Mouse (Mus musculus): ENCODE results near the gene Atxn7l1. TPM values are rescaled to one million over a fixed set of nuclear protein-coding genes. Genes with fewer than 3 reads are reported as not detected.
A peak's percentile ranks its signal among the peaks of the same experiment; 100 is the strongest.

The Atxn7l1 gene
- polyA plus RNA-seq, 1 experiment = 129 TPM

- Histone ChIP-seq H3K4me1 (replicated peaks; ENCODE audit: control insufficient read depth, insufficient read depth, low read length) (peaks cover 11% of the 10 kb centered on the region), H3K27me3 (ENCODE audit: control insufficient read depth, insufficient read depth, low read length) (no peaks in the 10 kb centered on the region), H3K27ac (ENCODE audit: control insufficient read depth, insufficient read depth, low read length) (peak overlapping the region; percentile 29; the same call in 1 of the 2 replicates), H3K36me3 (ENCODE audit: control insufficient read depth, insufficient read depth, low read length) (no peaks in the 10 kb centered on the region), H3K4me3 (ENCODE audit: control insufficient read depth, insufficient read depth, low read length) (peak overlapping the region; percentile 13; the same call in 1 of the 2 replicates)
- peak; percentile 32 for DNase-seq
- WGBS = 26% methylated on average over 25 of the region's 25 CpGs
- no peak for TF ChIP-seq POLR2A (IDR thresholded peaks at IDR 0.05; ENCODE audit: control insufficient read depth, extremely low read depth, insufficient read depth, low read length, poor library complexity)
- no peak for TF ChIP-seq CTCF (IDR thresholded peaks at IDR 0.05; ENCODE audit: borderline replicate concordance, control insufficient read depth, extremely low read depth, insufficient read depth, low read length, poor library complexity)
These were observed 28.4 kb downstream of the Atxn7l1 start for GRCm38 (mm10) chr12:33175621-33176554.

- Histone ChIP-seq H3K4me1 (replicated peaks; ENCODE audit: control insufficient read depth, insufficient read depth, low read length) (peaks cover 11% of the 10 kb centered on the region), H3K36me3 (ENCODE audit: control insufficient read depth, insufficient read depth, low read length) (no peaks in the 10 kb centered on the region), H3K4me3 (ENCODE audit: control insufficient read depth, insufficient read depth, low read length) (no peak overlapping the region), H3K27me3 (ENCODE audit: control insufficient read depth, insufficient read depth, low read length) (no peaks in the 10 kb centered on the region), H3K27ac (ENCODE audit: control insufficient read depth, insufficient read depth, low read length) (no peak overlapping the region)
- WGBS = 81% methylated on average over 5 of the region's 5 CpGs
- no peak for DNase-seq
- TF ChIP-seq CTCF (IDR thresholded peaks at IDR 0.05; ENCODE audit: borderline replicate concordance, control insufficient read depth, extremely low read depth, insufficient read depth, low read length, poor library complexity) (no peak), POLR2A (IDR thresholded peaks at IDR 0.05; ENCODE audit: control insufficient read depth, extremely low read depth, insufficient read depth, low read length, poor library complexity) (no peak)
These were observed 29.0 kb downstream of the Atxn7l1 start for GRCm38 (mm10) chr12:33176555-33176900.

GRCm38 (mm10) chr12:33180421-33180820 is 32.9 kb downstream of the Atxn7l1 start:
- no peak for TF ChIP-seq POLR2A (IDR thresholded peaks at IDR 0.05; ENCODE audit: control insufficient read depth, extremely low read depth, insufficient read depth, low read length, poor library complexity)
- no peak for TF ChIP-seq CTCF (IDR thresholded peaks at IDR 0.05; ENCODE audit: borderline replicate concordance, control insufficient read depth, extremely low read depth, insufficient read depth, low read length, poor library complexity)
- 95% methylated on average over 2 of the region's 2 CpGs for WGBS

GRCm38 (mm10) chr12:33181875-33182274 is 34.4 kb downstream of the Atxn7l1 start:
- H3K27me3 ChIP-seq (ENCODE audit: control insufficient read depth, insufficient read depth, low read length) = no peaks in the 10 kb centered on the region
- TF ChIP-seq POLR2A (IDR thresholded peaks at IDR 0.05; ENCODE audit: control insufficient read depth, extremely low read depth, insufficient read depth, low read length, poor library complexity) = no peak
- no peak for TF ChIP-seq CTCF (IDR thresholded peaks at IDR 0.05; ENCODE audit: borderline replicate concordance, control insufficient read depth, extremely low read depth, insufficient read depth, low read length, poor library complexity)
- DNase-seq = no peak
- H3K4me1 ChIP-seq (replicated peaks; ENCODE audit: control insufficient read depth, insufficient read depth, low read length) = peaks cover 10% of the 10 kb centered on the region
- no peaks in the 10 kb centered on the region for H3K36me3 ChIP-seq (ENCODE audit: control insufficient read depth, insufficient read depth, low read length)
- H3K4me3 ChIP-seq (ENCODE audit: control insufficient read depth, insufficient read depth, low read length) = no peak overlapping the region
- H3K27ac ChIP-seq (ENCODE audit: control insufficient read depth, insufficient read depth, low read length) = no peak overlapping the region
- 63% methylated on average over 4 of the region's 4 CpGs for WGBS

More at GRCm38 (mm10) chr12:33180421-33180820, 32.9 kb downstream of the Atxn7l1 start:
- Histone ChIP-seq H3K36me3 (ENCODE audit: control insufficient read depth, insufficient read depth, low read length) (no peaks in the 10 kb centered on the region), H3K4me1 (replicated peaks; ENCODE audit: control insufficient read depth, insufficient read depth, low read length) (peaks cover 21% of the 10 kb centered on the region), H3K4me3 (ENCODE audit: control insufficient read depth, insufficient read depth, low read length) (no peak overlapping the region), H3K27me3 (ENCODE audit: control insufficient read depth, insufficient read depth, low read length) (no peaks in the 10 kb centered on the region), H3K27ac (ENCODE audit: control insufficient read depth, insufficient read depth, low read length) (no peak overlapping the region)
- no peak for DNase-seq

GRCm38 (mm10) chr12:33182428-33183137 is 35.1 kb downstream of the Atxn7l1 start:
- no peak for TF ChIP-seq POLR2A (IDR thresholded peaks at IDR 0.05; ENCODE audit: control insufficient read depth, extremely low read depth, insufficient read depth, low read length, poor library complexity)
- TF ChIP-seq CTCF (IDR thresholded peaks at IDR 0.05; ENCODE audit: borderline replicate concordance, control insufficient read depth, extremely low read depth, insufficient read depth, low read length, poor library complexity) = no peak
- WGBS = 10% methylated on average over 11 of the region's 11 CpGs
- DNase-seq = peak; percentile 26
- no peaks in the 10 kb centered on the region for H3K27me3 ChIP-seq (ENCODE audit: control insufficient read depth, insufficient read depth, low read length)
- H3K4me3 ChIP-seq (ENCODE audit: control insufficient read depth, insufficient read depth, low read length) = peak overlapping the region; percentile 26
- no peaks in the 10 kb centered on the region for H3K36me3 ChIP-seq (ENCODE audit: control insufficient read depth, insufficient read depth, low read length)
- peaks cover 10% of the 10 kb centered on the region for H3K4me1 ChIP-seq (replicated peaks; ENCODE audit: control insufficient read depth, insufficient read depth, low read length)
- H3K27ac ChIP-seq (ENCODE audit: control insufficient read depth, insufficient read depth, low read length) = no peak overlapping the region

GRCm38 (mm10) chr12:33183138-33183627 is 35.7 kb downstream of the Atxn7l1 start:
- no peaks in the 10 kb centered on the region for H3K27me3 ChIP-seq (ENCODE audit: control insufficient read depth, insufficient read depth, low read length)
- H3K4me1 ChIP-seq (replicated peaks; ENCODE audit: control insufficient read depth, insufficient read depth, low read length) = peaks cover 10% of the 10 kb centered on the region
- no peaks in the 10 kb centered on the region for H3K36me3 ChIP-seq (ENCODE audit: control insufficient read depth, insufficient read depth, low read length)
- no peak for TF ChIP-seq POLR2A (IDR thresholded peaks at IDR 0.05; ENCODE audit: control insufficient read depth, extremely low read depth, insufficient read depth, low read length, poor library complexity)
- TF ChIP-seq CTCF (IDR thresholded peaks at IDR 0.05; ENCODE audit: borderline replicate concordance, control insufficient read depth, extremely low read depth, insufficient read depth, low read length, poor library complexity) = no peak
- H3K27ac ChIP-seq (ENCODE audit: control insufficient read depth, insufficient read depth, low read length) = no peak overlapping the region
- 55% methylated on average over 4 of the region's 4 CpGs for WGBS
- H3K4me3 ChIP-seq (ENCODE audit: control insufficient read depth, insufficient read depth, low read length) = no peak overlapping the region
- no peak for DNase-seq
